ENCODE assay signal across 12 mouse cellular contexts in the genomic region with DNA sequence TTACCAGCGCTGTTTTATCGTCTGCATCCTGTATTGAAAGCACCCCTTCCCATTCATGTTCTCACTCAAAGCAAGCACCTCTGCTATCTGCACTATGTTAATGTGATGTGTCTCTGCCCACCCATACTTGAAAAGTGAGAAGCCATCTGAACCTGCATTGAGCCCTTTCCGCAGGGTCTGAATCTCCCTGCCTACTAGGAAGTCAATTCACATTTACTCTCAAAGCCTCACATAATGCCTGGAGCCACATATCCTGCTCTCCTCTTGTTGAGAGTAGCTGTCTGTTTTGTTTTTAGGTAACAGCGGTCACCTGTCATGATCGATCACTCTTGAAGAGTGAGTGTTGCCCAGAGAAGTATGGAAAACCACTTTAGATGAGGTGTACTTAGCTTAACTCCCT. TPM values are rescaled to one million over a fixed set of nuclear protein-coding genes. Genes with fewer than 3 reads are reported as not detected.
DNase-seq lines count a peak whose midpoint lies in the region; ATAC-seq and TF ChIP-seq lines count a peak whose summit lies in the region.
"Had no signal": no experiment of that assay in that cellular context is flagged by ENCODE, and none has a peak within 500 bp of the region (broad histone marks: within the 10 kb centered on the region; RNA-seq: fewer than 3 reads in every experiment).

No protein-coding gene starts in this region.

- no peaks in the 10 kb centered on the region for H3K27me3 ChIP-seq in intestine, embryonic 14.5 days (replicated peaks; ENCODE audit: control insufficient read depth, insufficient read depth, low read length)
- no peaks in the 10 kb centered on the region for H3K27me3 ChIP-seq in intestine, postnatal 0 days (replicated peaks; ENCODE audit: control insufficient read depth, insufficient read depth, low read length)
- H3K27me3 ChIP-seq in forebrain, embryonic 15.5 days = no peaks in the 10 kb centered on the region
- no peaks in the 10 kb centered on the region for H3K27me3 ChIP-seq in limb, embryonic 10.5 days (ENCODE audit: low read depth, poor library complexity, severe bottlenecking)
- no peaks in the 10 kb centered on the region for H3K27me3 ChIP-seq in neural tube, embryonic 13.5 days
- no peaks in the 10 kb centered on the region for H3K27me3 ChIP-seq in kidney, adult 2 months (replicated peaks; ENCODE audit: control insufficient read depth, insufficient read depth, low read length)
- H3K27me3 ChIP-seq: CH12.LX had no signal

- no peak overlapping the region for H3K4me3 ChIP-seq in intestine, embryonic 14.5 days (ENCODE audit: low read depth, low read length)
- H3K4me3 ChIP-seq in intestine, postnatal 0 days (ENCODE audit: low read depth, low read length) = no peak overlapping the region
- H3K4me3 ChIP-seq in forebrain, embryonic 15.5 days = peak overlapping the region; percentile 68
- H3K4me3 ChIP-seq in limb, embryonic 10.5 days = 0 out of 2 replicates have a peak overlapping the region, but pooled peaks have one; percentile 92
- H3K4me3 ChIP-seq in neural tube, embryonic 13.5 days = peak overlapping the region; percentile 91
- no peak overlapping the region for H3K4me3 ChIP-seq in kidney, adult 2 months (ENCODE audit: insufficient read depth, low read depth, low read length)

- 75% methylated on average over 5 of the region's 5 CpGs for whole genome bisulfite sequencing in intestine, embryonic 14.5 days
- 92% methylated on average over 5 of the region's 5 CpGs for WGBS in intestine, postnatal 0 days
- whole genome bisulfite sequencing in forebrain, embryonic 15.5 days = 76% methylated on average over 5 of the region's 5 CpGs
- 85% methylated on average over 5 of the region's 5 CpGs for WGBS in limb, embryonic 10.5 days
- 90% methylated on average over 5 of the region's 5 CpGs for WGBS in neural tube, embryonic 13.5 days
- WGBS in kidney, adult 2 months = 95% methylated on average over 5 of the region's 5 CpGs

- no peak overlapping the region for H3K27ac ChIP-seq in intestine, embryonic 14.5 days (ENCODE audit: low read depth)
- no peak overlapping the region for H3K27ac ChIP-seq in intestine, postnatal 0 days (ENCODE audit: low read depth, low read length)
- no peak overlapping the region for H3K27ac ChIP-seq in forebrain, embryonic 15.5 days (replicated peaks)
- H3K27ac ChIP-seq in limb, embryonic 10.5 days = no peak overlapping the region
- no peak overlapping the region for H3K27ac ChIP-seq in neural tube, embryonic 13.5 days (replicated peaks)
- H3K27ac ChIP-seq in kidney, adult 2 months (ENCODE audit: insufficient read depth, low read depth, low read length) = no peak overlapping the region
- H3K27ac ChIP-seq: liver, embryonic 14.5 days had no signal

- no peaks in the 10 kb centered on the region for H3K9me3 ChIP-seq in intestine, embryonic 14.5 days (ENCODE audit: control insufficient read depth, low read length)
- no peaks in the 10 kb centered on the region for H3K9me3 ChIP-seq in intestine, postnatal 0 days (ENCODE audit: control insufficient read depth)
- no peaks in the 10 kb centered on the region for H3K9me3 ChIP-seq in forebrain, embryonic 15.5 days
- H3K9me3 ChIP-seq in limb, embryonic 10.5 days (replicated peaks) = no peaks in the 10 kb centered on the region
- H3K9me3 ChIP-seq in neural tube, embryonic 13.5 days = no peaks in the 10 kb centered on the region

- no peak for DNase-seq in intestine, embryonic 14.5 days (ENCODE audit: low spot score)
- DNase-seq in limb, embryonic 10.5 days (ENCODE audit: low spot score) = peak; percentile 21
- DNase-seq in layer of hippocampus, adult 11-12 months (ENCODE audit: low spot score) = no peak
- no peak for DNase-seq in kidney, adult 2 months
- DNase-seq: cerebellum, adult 9-11 months; right cerebral cortex, adult 18-20 months had no signal

- no peak for ATAC-seq in intestine, embryonic 14.5 days (replicated peaks; ENCODE audit: low FRiP score, low TSS enrichment, low read depth)
- ATAC-seq in intestine, postnatal 0 days = no peak
- no peak for ATAC-seq in forebrain, embryonic 15.5 days (replicated peaks)
- no peak for ATAC-seq in neural tube, embryonic 13.5 days (ENCODE audit: low read depth)
- ATAC-seq in megakaryocyte-erythroid progenitor cell, adult 5-6 weeks (replicated peaks; ENCODE audit: low FRiP score, low TSS enrichment, poor library complexity, severe bottlenecking) = no peak

- no peak for TF ChIP-seq CTCF in intestine, postnatal 0 days (IDR thresholded peaks at IDR 0.05; ENCODE audit: low read depth)
- no peak for TF ChIP-seq CTCF in kidney, adult 2 months (conservative IDR thresholded peaks at IDR 0.05; ENCODE audit: insufficient read depth, insufficient read length, low read depth, low read length)

- H3K9ac ChIP-seq in intestine, embryonic 14.5 days (ENCODE audit: low read length) = no peak overlapping the region
- H3K9ac ChIP-seq in intestine, postnatal 0 days (ENCODE audit: low read depth, low read length) = no peak overlapping the region
- peak overlapping the region; percentile 19; the same call in 1 of the 2 replicates for H3K9ac ChIP-seq in forebrain, embryonic 15.5 days (replicated peaks)
- peak overlapping the region; percentile 98; the same call in 1 of the 2 replicates for H3K9ac ChIP-seq in neural tube, embryonic 13.5 days
- H3K9ac ChIP-seq: liver, embryonic 14.5 days had no signal

- TF ChIP-seq POLR2A in kidney, adult 2 months (IDR thresholded peaks at IDR 0.05; ENCODE audit: low read depth, low read length) = no peak

- no peaks in the 10 kb centered on the region for H3K36me3 ChIP-seq in intestine, embryonic 14.5 days (ENCODE audit: control insufficient read depth, insufficient read depth, low read length)
- no peaks in the 10 kb centered on the region for H3K36me3 ChIP-seq in intestine, postnatal 0 days (ENCODE audit: control insufficient read depth, insufficient read depth)
- no peaks in the 10 kb centered on the region for H3K36me3 ChIP-seq in forebrain, embryonic 15.5 days
- no peaks in the 10 kb centered on the region for H3K36me3 ChIP-seq in limb, embryonic 10.5 days
- H3K36me3 ChIP-seq in neural tube, embryonic 13.5 days = no peaks in the 10 kb centered on the region
- no peaks in the 10 kb centered on the region for H3K36me3 ChIP-seq in kidney, adult 2 months (ENCODE audit: control insufficient read depth, insufficient read depth, low read length)

- peaks cover 7% of the 10 kb centered on the region for H3K4me1 ChIP-seq in intestine, embryonic 14.5 days (replicated peaks; ENCODE audit: control insufficient read depth, insufficient read depth, low read length)
- H3K4me1 ChIP-seq in intestine, postnatal 0 days (replicated peaks; ENCODE audit: control insufficient read depth, insufficient read depth, low read length) = no peaks in the 10 kb centered on the region
- H3K4me1 ChIP-seq in forebrain, embryonic 15.5 days = peaks cover 47% of the 10 kb centered on the region
- H3K4me1 ChIP-seq in limb, embryonic 10.5 days = peaks cover 13% of the 10 kb centered on the region
- peaks cover 45% of the 10 kb centered on the region for H3K4me1 ChIP-seq in neural tube, embryonic 13.5 days (replicated peaks)
- peaks cover 6% of the 10 kb centered on the region; the same call in 1 of the 2 replicates for H3K4me1 ChIP-seq in kidney, adult 2 months (ENCODE audit: control insufficient read depth, insufficient read depth, low read length)

- peak overlapping the region; percentile 67 for H3K4me2 ChIP-seq in intestine, embryonic 14.5 days (ENCODE audit: low read length)
- no peak overlapping the region for H3K4me2 ChIP-seq in intestine, postnatal 0 days (replicated peaks; ENCODE audit: low read depth)
- H3K4me2 ChIP-seq in forebrain, embryonic 15.5 days (replicated peaks) = peak overlapping the region; percentile 68
- H3K4me2 ChIP-seq in neural tube, embryonic 13.5 days = peak overlapping the region; percentile 67

RNA-seq across cellular contexts. Expression of a gene that starts 2.3 kb away (rescaled TPM):
- polyA plus RNA-seq in intestine, embryonic 14.5 days (2014; fragmentation: Nextera tagmentation; extraction: Ambion mirVana) = 8.6 and 9.4 TPM in 2 replicates
- 2.7 and 2.8 TPM in 2 replicates for polyA plus RNA-seq in intestine, postnatal 0 days (2015; fragmentation: Nextera tagmentation; extraction: Ambion mirVana)
- 12.5 and 13.0 TPM in 2 replicates for polyA plus RNA-seq in forebrain, embryonic 15.5 days (2015; fragmentation: Nextera tagmentation; extraction: Ambion mirVana)
- polyA plus RNA-seq in limb, embryonic 10.5 days (2016; fragmentation: Nextera tagmentation; extraction: Ambion mirVana) = 3.8 and 4.9 TPM in 2 replicates
- 10.5 and 11.8 TPM in 2 replicates for polyA plus RNA-seq in neural tube, embryonic 13.5 days (2015; fragmentation: Nextera tagmentation; extraction: Ambion mirVana)
- 11.0 and 12.5 TPM in 2 replicates for polyA plus RNA-seq in kidney, adult 2 months (2012; rRNA removed)
- 1.0 and 2.4 TPM in 2 replicates for total RNA-seq in megakaryocyte-erythroid progenitor cell, adult 5-6 weeks (2014; fragmentation: Nextera tagmentation)
- 1.2 and 2.3 TPM in 2 replicates for total RNA-seq in megakaryocyte-erythroid progenitor cell, adult 5-6 weeks (2017)

Comparison
In these comparisons a context has a peak if more than half of its experiments do, and no peak if none do; other contexts are left out.
1. H3K4me3 ChIP-seq: peak in forebrain, embryonic 15.5 days (single experiment), limb, embryonic 10.5 days (single experiment) and neural tube, embryonic 13.5 days (single experiment); none in intestine, embryonic 14.5 days (single experiment), intestine, postnatal 0 days (single experiment) and kidney, adult 2 months (single experiment).
2. H3K9ac ChIP-seq: peak in forebrain, embryonic 15.5 days (single experiment) and neural tube, embryonic 13.5 days (single experiment); none in intestine, embryonic 14.5 days (single experiment) and intestine, postnatal 0 days (single experiment).